Mouse (Mus musculus): Measurements from ENCODE around the gene Sbno2. TPM values are rescaled to one million over a fixed set of nuclear protein-coding genes. Genes with fewer than 3 reads are reported as not detected.

Sbno2 gene
- polyA plus RNA-seq, 1 experiment, result 126 TPM

- peak within 1 kb of the TSS; percentile 43; the same call in 1 of the 2 replicates for H3K27ac ChIP-seq (ENCODE audit: insufficient read depth, low read depth, low read length)
- WGBS, result under 1% methylated on average over 40 of the region's 40 CpGs
- H3K36me3 ChIP-seq (ENCODE audit: control insufficient read depth, insufficient read depth, low read length), result peaks cover 27% of the 10 kb centered on the region
- H3K4me3 ChIP-seq (ENCODE audit: low read depth, low read length), result peak within 1 kb of the TSS; percentile 85
- TF ChIP-seq CTCF (IDR thresholded peaks at IDR 0.05; ENCODE audit: extremely low read depth, insufficient read length, insufficient replicate concordance, low read depth, low read length) (no peak), POLR2A (IDR thresholded peaks at IDR 0.05; ENCODE audit: low read depth, low read length) (no peak; the same call in 1 of the 2 replicates)
- H3K27me3 ChIP-seq (ENCODE audit: control insufficient read depth, insufficient read depth, low read length), result no peaks in the 10 kb centered on the region
- H3K4me1 ChIP-seq (ENCODE audit: control insufficient read depth, insufficient read depth, insufficient read length, low read length), result peaks cover 9% of the 10 kb centered on the region
Observed at GRCm38 (mm10) chr10:80039559-80039979, 65.8 kb downstream of the Sbno2 start, which contains the start of gene Polr2e. Gene Polr2e (minus strand): TSS chr10:80039795.

- 87% methylated on average over 13 of the region's 13 CpGs for WGBS
- peaks cover 27% of the 10 kb centered on the region for H3K36me3 ChIP-seq (ENCODE audit: control insufficient read depth, insufficient read depth, low read length)
- no peak overlapping the region for H3K4me3 ChIP-seq (ENCODE audit: low read depth, low read length)
- H3K27me3 ChIP-seq (ENCODE audit: control insufficient read depth, insufficient read depth, low read length), result no peaks in the 10 kb centered on the region
- H3K4me1 ChIP-seq (ENCODE audit: control insufficient read depth, insufficient read depth, insufficient read length, low read length), result peaks cover 31% of the 10 kb centered on the region
- no peak for TF ChIP-seq POLR2A (IDR thresholded peaks at IDR 0.05; ENCODE audit: low read depth, low read length)
- no peak for TF ChIP-seq CTCF (IDR thresholded peaks at IDR 0.05; ENCODE audit: extremely low read depth, insufficient read length, insufficient replicate concordance, low read depth, low read length)
- H3K27ac ChIP-seq (ENCODE audit: insufficient read depth, low read depth, low read length), result no peak overlapping the region
Observed at GRCm38 (mm10) chr10:80036832-80037231, 68.5 kb downstream of the Sbno2 start.

GRCm38 (mm10) chr10:80035686-80036085 lies 69.7 kb downstream of the Sbno2 start:
- TF ChIP-seq POLR2A (IDR thresholded peaks at IDR 0.05; ENCODE audit: low read depth, low read length), result no peak
- TF ChIP-seq CTCF (IDR thresholded peaks at IDR 0.05; ENCODE audit: extremely low read depth, insufficient read length, insufficient replicate concordance, low read depth, low read length), result no peak
- Histone ChIP-seq H3K4me3 (ENCODE audit: low read depth, low read length) (no peak overlapping the region), H3K27ac (ENCODE audit: insufficient read depth, low read depth, low read length) (peak overlapping the region; percentile 3; the same call in 1 of the 2 replicates), H3K27me3 (ENCODE audit: control insufficient read depth, insufficient read depth, low read length) (no peaks in the 10 kb centered on the region), H3K36me3 (ENCODE audit: control insufficient read depth, insufficient read depth, low read length) (peaks cover 27% of the 10 kb centered on the region), H3K4me1 (ENCODE audit: control insufficient read depth, insufficient read depth, insufficient read length, low read length) (peaks cover 33% of the 10 kb centered on the region)
- 88% methylated on average over 5 of the region's 5 CpGs for WGBS

GRCm38 (mm10) chr10:80035148-80035547 lies 70.2 kb downstream of the Sbno2 start:
- 87% methylated on average over 8 of the region's 8 CpGs for WGBS

GRCm38 (mm10) chr10:80033511-80034391 lies 71.6 kb downstream of the Sbno2 start:
- 9% methylated on average over 9 of the region's 9 CpGs for WGBS

More at GRCm38 (mm10) chr10:80035148-80035547, 70.2 kb downstream of the Sbno2 start:
- Histone ChIP-seq H3K4me3 (ENCODE audit: low read depth, low read length) (no peak overlapping the region), H3K27ac (ENCODE audit: insufficient read depth, low read depth, low read length) (peak overlapping the region; percentile 3; the same call in 1 of the 2 replicates), H3K27me3 (ENCODE audit: control insufficient read depth, insufficient read depth, low read length) (no peaks in the 10 kb centered on the region), H3K4me1 (ENCODE audit: control insufficient read depth, insufficient read depth, insufficient read length, low read length) (peaks cover 33% of the 10 kb centered on the region), H3K36me3 (ENCODE audit: control insufficient read depth, insufficient read depth, low read length) (peaks cover 27% of the 10 kb centered on the region)
- TF ChIP-seq POLR2A (IDR thresholded peaks at IDR 0.05; ENCODE audit: low read depth, low read length) (no peak), CTCF (IDR thresholded peaks at IDR 0.05; ENCODE audit: extremely low read depth, insufficient read length, insufficient replicate concordance, low read depth, low read length) (no peak)

GRCm38 (mm10) chr10:80032799-80033480 lies 72.4 kb downstream of the Sbno2 start:
- no peaks in the 10 kb centered on the region for H3K27me3 ChIP-seq (ENCODE audit: control insufficient read depth, insufficient read depth, low read length)
- H3K4me3 ChIP-seq (ENCODE audit: low read depth, low read length), result no peak overlapping the region
- peaks cover 24% of the 10 kb centered on the region for H3K36me3 ChIP-seq (ENCODE audit: control insufficient read depth, insufficient read depth, low read length)
- peak overlapping the region; percentile 99 for H3K27ac ChIP-seq (ENCODE audit: insufficient read depth, low read depth, low read length)
- WGBS, result 3% methylated on average over 5 of the region's 5 CpGs
- TF ChIP-seq CTCF (IDR thresholded peaks at IDR 0.05; ENCODE audit: extremely low read depth, insufficient read length, insufficient replicate concordance, low read depth, low read length), result no peak
- peaks cover 29% of the 10 kb centered on the region for H3K4me1 ChIP-seq (ENCODE audit: control insufficient read depth, insufficient read depth, insufficient read length, low read length)

More at GRCm38 (mm10) chr10:80033511-80034391, 71.6 kb downstream of the Sbno2 start:
- peak overlapping the region; percentile 99 for H3K27ac ChIP-seq (ENCODE audit: insufficient read depth, low read depth, low read length)
- H3K4me1 ChIP-seq (ENCODE audit: control insufficient read depth, insufficient read depth, insufficient read length, low read length), result peaks cover 33% of the 10 kb centered on the region
- TF ChIP-seq CTCF (IDR thresholded peaks at IDR 0.05; ENCODE audit: extremely low read depth, insufficient read length, insufficient replicate concordance, low read depth, low read length), result peak; percentile 53; the same call in 1 of the 2 replicates
- no peak for TF ChIP-seq POLR2A (IDR thresholded peaks at IDR 0.05; ENCODE audit: low read depth, low read length)
- H3K27me3 ChIP-seq (ENCODE audit: control insufficient read depth, insufficient read depth, low read length), result no peaks in the 10 kb centered on the region
- no peak overlapping the region for H3K4me3 ChIP-seq (ENCODE audit: low read depth, low read length)
- peaks cover 27% of the 10 kb centered on the region for H3K36me3 ChIP-seq (ENCODE audit: control insufficient read depth, insufficient read depth, low read length)

All from small intestine, adult 2 months (tissue).